Comparison of ENCODE assay signal across 8 mouse cellular contexts in genomic region chr4:32536870-32537508, GRCm38 (mm10).
DNase-seq lines count a peak whose midpoint lies in the region; ATAC-seq and TF ChIP-seq lines count a peak whose summit lies in the region.

No protein-coding gene starts in this region.

- H3K27me3 ChIP-seq in neural tube, embryonic 13.5 days = no peaks in the 10 kb centered on the region
- H3K27me3 ChIP-seq in heart, postnatal 0 days (ENCODE audit: control insufficient read depth, insufficient read depth, low read length) = no peaks in the 10 kb centered on the region

- peaks cover 68% of the 10 kb centered on the region for H3K4me1 ChIP-seq in neural tube, embryonic 13.5 days (replicated peaks)
- H3K4me1 ChIP-seq in heart, postnatal 0 days (ENCODE audit: control insufficient read depth, insufficient read depth) = peaks cover 14% of the 10 kb centered on the region

- ATAC-seq in neural tube, embryonic 13.5 days (ENCODE audit: low read depth) = no peak
- peak; percentile 38; the same call in 1 of the 2 replicates for ATAC-seq in heart, postnatal 0 days (ENCODE audit: insufficient read depth, low read depth)
- ATAC-seq in CD4-positive, CD25-positive, alpha-beta regulatory T cell, adult 4 months = no peak

- H3K9ac ChIP-seq in neural tube, embryonic 13.5 days = 0 out of 2 replicates have a peak overlapping the region, but pooled peaks have one; percentile 5
- no peak overlapping the region for H3K9ac ChIP-seq in heart, postnatal 0 days (replicated peaks; ENCODE audit: low read depth, low read length)

- TF ChIP-seq CTCF in heart, postnatal 0 days (IDR thresholded peaks at IDR 0.05; ENCODE audit: low read depth) = 0 out of 2 replicates have a peak, but pooled peaks have one; percentile 13

- H3K27ac ChIP-seq in neural tube, embryonic 13.5 days (replicated peaks) = peak overlapping the region; percentile 52
- peak overlapping the region; percentile 23 for H3K27ac ChIP-seq in heart, postnatal 0 days (ENCODE audit: low read depth)

- no peaks in the 10 kb centered on the region for H3K36me3 ChIP-seq in neural tube, embryonic 13.5 days
- no peaks in the 10 kb centered on the region for H3K36me3 ChIP-seq in heart, postnatal 0 days (replicated peaks; ENCODE audit: control insufficient read depth, insufficient read depth, low read length)

- H3K4me3 ChIP-seq in neural tube, embryonic 13.5 days = no peak overlapping the region
- no peak overlapping the region for H3K4me3 ChIP-seq in heart, postnatal 0 days (ENCODE audit: low read depth, low read length)

- H3K9me3 ChIP-seq in neural tube, embryonic 13.5 days = no peaks in the 10 kb centered on the region
- no peaks in the 10 kb centered on the region for H3K9me3 ChIP-seq in heart, postnatal 0 days (replicated peaks; ENCODE audit: control insufficient read depth, low read length)

- WGBS in neural tube, embryonic 13.5 days = 65% methylated on average over 8 of the region's 8 CpGs
- WGBS in heart, postnatal 0 days = 43% methylated on average over 8 of the region's 8 CpGs

- intact Hi-C loops in gastrocnemius, postnatal 14 days (cut with DNase I; ENCODE audit: low total_unique reads) = loop anchor here (5.0 kb wide), 1 partner anchor 300 kb away; the partner anchor contains the start of gene Bach2
- intact Hi-C loops in gastrocnemius, postnatal 36 days (cut with DNase I) = loop anchor here (2.0 to 5.0 kb wide), 3 partner anchors 235 to 480 kb away; partner anchors contain the start of gene Bach2

- no peak for TF ChIP-seq EP300 in heart, postnatal 0 days (IDR thresholded peaks at IDR 0.05; ENCODE audit: low read depth)

- H3K4me2 ChIP-seq in neural tube, embryonic 13.5 days = no peak overlapping the region
- no peak overlapping the region for H3K4me2 ChIP-seq in heart, postnatal 0 days (ENCODE audit: low read depth, low read length)

- DNase-seq in gastrocnemius, postnatal 14 days = peak; percentile 22
- no peak for DNase-seq in gastrocnemius, postnatal 36 days
- no peak for DNase-seq in neural tube, embryonic 10.5 days (ENCODE audit: extremely low spot score, low spot score)
- peak; percentile 30 for DNase-seq in heart, postnatal 0 days (ENCODE audit: low spot score)
- DNase-seq in testis, postnatal 14 days (ENCODE audit: low spot score) = no peak
- DNase-seq in spleen, adult 18-20 months = no peak

Comparison
In these comparisons a context has a peak if more than half of its experiments do, and no peak if none do; other contexts are left out.
1. DNase-seq: peak in gastrocnemius, postnatal 14 days (single experiment) and heart, postnatal 0 days (single experiment); none in gastrocnemius, postnatal 36 days (0 of 2), neural tube, embryonic 10.5 days (single experiment), testis, postnatal 14 days (single experiment) and spleen, adult 18-20 months (0 of 2).